Mouse (Mus musculus) brain, embryonic 18.5 days (tissue): ENCODE measurements around the gene Ddx3x.
"Not testable (repeated sequence)": the region's sequence is repeated elsewhere in the genome, so short reads cannot be mapped to it uniquely, and the experiment has no call there.

Source experiments
- DNase-seq: peaks from one replicate; pipeline ENCODE4 v3.0.0-alpha.2; 2012; ENCODE audit warnings: low read depth, low spot score

Gene Ddx3x

GRCm38 (mm10) chrX:13281329-13282088, 739 bp downstream of the Ddx3x start:
- peak; percentile 42 for DNase-seq

GRCm38 (mm10) chrX:13282089-13282850, 1.5 kb downstream of the Ddx3x start:
- no peak for DNase-seq

- no peak for DNase-seq
Observed at GRCm38 (mm10) chrX:13285772-13286171, 5.0 kb downstream of the Ddx3x start.

GRCm38 (mm10) chrX:13294505-13295228, 13.9 kb downstream of the Ddx3x start:
- no peak for DNase-seq

- DNase-seq: no peak
Observed at GRCm38 (mm10) chrX:13295229-13295571, 14.4 kb downstream of the Ddx3x start.

GRCm38 (mm10) chrX:13296241-13296640, 15.5 kb downstream of the Ddx3x start:
- not testable (repeated sequence) for DNase-seq

GRCm38 (mm10) chrX:13306190-13306589, 25.4 kb downstream of the Ddx3x start:
- no peak for DNase-seq

- DNase-seq: no peak
Observed at GRCm38 (mm10) chrX:13311396-13311795, 30.6 kb downstream of the Ddx3x start.

GRCm38 (mm10) chrX:13329611-13330010, 48.8 kb downstream of the Ddx3x start:
- no peak for DNase-seq
